Mouse (Mus musculus) Patski (cell line): ENCODE measurements at regions not wholly inside any gene's neighbourhood (a gene's known extent, or its start where the extent isn't known, plus 50 kb on each side); places are given as distances from the start of the nearest gene placed in this dataset.
A peak's percentile ranks its signal among the peaks of the same experiment; 100 is the strongest.

Experiments
- ATAC-seq: fragments of 100-300 bp; one replicate; pipeline ENCODE4 v1.8.0; 2021
- CTCF ChIA-PET: fragments of 350-600 bp; sonication (Branson Sonifier 250); formaldehyde crosslinking; loops from one replicate; lab custom pipeline; 2022; ENCODE audit warnings: inconsistent platforms; lab: Charles Lee
- POLR2A ChIA-PET: fragments of 350-600 bp; sonication (Branson Sonifier 250); formaldehyde crosslinking; loops from one replicate; lab custom pipeline; 2022; ENCODE audit warnings: antibody characterized with exemption, inconsistent platforms; lab: Charles Lee
- DNase-seq: peaks from one replicate; pipeline ENCODE4 v3.0.0-alpha.2; 2011; ENCODE audit warnings: low read depth, low spot score
- H3K27me3 ChIP-seq: fragments of 371-371 bp; one replicate; pipeline ENCODE4 v1.5.1; 2021
- CTCF ChIP-seq: fragments of 100-300 bp; IDR thresholded peaks from one replicate; pipeline ENCODE4 v1.5.1; 2021
- in situ Hi-C: fragments of 300-500 bp; cut with MboI; formaldehyde crosslinking; loops from 3 replicates; pipeline ENCODE4 v1.11.1; 2018; ENCODE audit warnings: low pct_unique_long_range_greater_than_20kb, mixed read lengths

DNA sequence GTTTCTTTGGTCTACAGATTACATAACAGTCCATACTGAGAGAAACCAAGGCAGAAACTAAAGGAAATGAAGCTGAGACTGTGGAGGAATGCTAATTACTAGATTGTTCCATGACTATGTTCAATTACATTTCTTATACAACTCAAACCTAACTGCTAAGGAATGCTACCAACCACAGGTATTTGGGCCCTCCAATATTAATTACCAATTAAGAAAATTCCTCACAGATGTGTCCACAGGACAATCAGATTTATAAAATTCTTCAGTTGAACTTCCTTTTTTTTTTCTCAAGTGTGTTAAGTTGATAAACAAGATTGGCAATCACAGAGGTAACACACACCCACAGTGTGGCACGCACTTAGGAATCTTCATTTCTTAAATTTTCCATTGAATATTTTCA, 196.8 kb upstream of the A730009L09Rik start:
- ChIA-PET POLR2A (no interaction called here), CTCF (no interaction called here)
- ATAC-seq: no peak
- no peak for DNase-seq
- no peak for TF ChIP-seq CTCF
- in situ Hi-C loops: no loop called here
- no peaks in the 10 kb centered on the region for H3K27me3 ChIP-seq

DNA sequence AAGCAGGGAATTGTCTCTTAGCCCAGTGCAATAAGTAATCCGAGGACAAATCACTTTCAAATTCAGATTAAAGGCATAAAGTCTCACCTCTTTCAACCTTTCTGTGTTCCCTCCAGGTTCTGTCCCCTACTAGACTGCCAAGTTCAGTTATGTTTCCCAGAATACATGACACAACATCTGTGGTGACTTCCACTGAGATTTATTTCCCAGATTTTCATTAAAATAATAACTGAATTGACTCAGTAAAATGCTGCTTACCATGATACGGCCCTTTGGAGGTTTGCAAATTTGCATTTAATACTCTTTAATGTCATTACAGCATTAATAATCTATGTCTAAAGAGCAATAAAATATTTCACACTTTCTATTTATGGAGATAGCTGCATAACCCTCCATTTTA, 193.4 kb upstream of the A730009L09Rik start:
- ChIA-PET CTCF (interaction anchor here (1.1 kb wide), 1 partner anchor 8 kb away, joined by 4 read pairs; no protein-coding TSS in a partner anchor), POLR2A (no interaction called here)
- in situ Hi-C loops: no loop called here
- ATAC-seq (no peak), DNase-seq (no peak)
- no peak for TF ChIP-seq CTCF
- H3K27me3 ChIP-seq: no peaks in the 10 kb centered on the region

DNA sequence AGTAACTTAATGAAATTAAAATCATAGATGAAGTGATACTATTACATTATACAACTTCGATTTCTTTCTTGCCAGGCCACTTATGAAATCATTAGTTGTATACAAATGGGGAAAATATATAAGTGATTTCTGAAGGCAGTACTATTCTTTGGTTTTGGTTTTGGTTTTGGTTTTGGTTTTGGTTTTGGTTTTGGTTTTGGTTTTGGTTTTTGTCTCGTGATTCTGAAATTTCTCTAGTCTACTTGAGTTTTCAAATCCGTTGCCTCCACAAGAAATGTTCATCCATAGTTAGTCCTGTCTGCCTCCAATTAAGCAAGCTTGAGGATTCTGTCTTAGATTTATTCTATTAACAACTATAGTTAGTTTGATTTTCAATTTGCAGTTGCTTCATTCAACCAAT, 184.6 kb upstream of the A730009L09Rik start:
- ChIA-PET POLR2A (no interaction called here), CTCF (interaction anchor here (1.5 kb wide), 1 partner anchor 9 kb away, joined by 4 read pairs; no protein-coding TSS in a partner anchor)
- ATAC-seq: no peak
- no peaks in the 10 kb centered on the region for H3K27me3 ChIP-seq
- no peak for TF ChIP-seq CTCF
- in situ Hi-C loops: no loop called here
- no peak for DNase-seq

GRCm38 (mm10) chr16:84346089-84346488, 168.8 kb upstream of the A730009L09Rik start:
- CTCF ChIA-PET: no interaction called here
- in situ Hi-C loops: no loop called here

DNA sequence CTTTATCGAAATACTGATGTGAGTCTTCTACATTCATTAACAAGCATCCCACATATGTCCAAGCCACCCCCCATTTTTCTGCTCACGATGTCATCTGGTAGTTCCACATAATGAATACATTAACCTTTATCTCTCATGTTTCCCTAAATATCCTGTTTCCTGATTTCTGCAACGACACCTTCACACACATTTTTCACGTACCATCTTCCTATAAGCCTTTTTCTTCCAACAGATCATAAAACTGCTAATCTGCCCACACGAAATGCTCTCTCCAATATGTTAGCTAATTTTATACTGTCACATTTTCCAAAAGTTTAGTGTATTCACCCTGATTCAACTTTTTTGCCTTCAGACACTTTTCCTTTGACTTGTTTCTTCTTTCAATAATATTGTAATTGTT, 159.8 kb upstream of the A730009L09Rik start:
- POLR2A ChIA-PET: no interaction called here
- DNase-seq (no peak), ATAC-seq (no peak)
- no peak for TF ChIP-seq CTCF
- in situ Hi-C loops: no loop called here
- H3K27me3 ChIP-seq: no peaks in the 10 kb centered on the region
- CTCF ChIA-PET: no interaction called here

More at GRCm38 (mm10) chr16:84346089-84346488, 168.8 kb upstream of the A730009L09Rik start:
- DNase-seq (no peak), ATAC-seq (no peak)
- H3K27me3 ChIP-seq: no peaks in the 10 kb centered on the region
- POLR2A ChIA-PET: no interaction called here
- no peak for TF ChIP-seq CTCF

DNA sequence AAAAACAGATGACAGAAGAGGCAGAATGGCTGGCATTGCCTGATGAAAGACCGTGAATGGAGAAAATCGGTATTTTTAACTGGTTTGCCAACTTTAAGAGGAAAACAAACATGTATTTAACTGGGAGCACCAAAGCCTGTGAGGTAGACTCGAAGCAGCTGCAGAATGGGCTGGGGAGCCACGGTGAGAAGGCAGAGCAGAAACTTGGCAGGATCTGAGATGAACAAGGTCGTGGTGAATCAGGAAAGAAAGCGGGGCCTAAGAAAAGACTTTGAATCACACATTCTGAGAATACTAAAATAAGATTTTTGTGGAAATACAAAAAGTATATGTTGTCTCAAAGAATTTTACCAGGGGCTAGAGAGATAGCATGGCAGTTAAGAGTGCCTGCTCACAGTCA, 149.0 kb upstream of the A730009L09Rik start:
- ATAC-seq (no peak), DNase-seq (no peak)
- in situ Hi-C loops: no loop called here
- ChIA-PET POLR2A (no interaction called here), CTCF (no interaction called here)
- no peaks in the 10 kb centered on the region for H3K27me3 ChIP-seq
- no peak for TF ChIP-seq CTCF

GRCm38 (mm10) chr16:84368928-84369682, 145.8 kb upstream of the A730009L09Rik start:
- no peak for TF ChIP-seq CTCF
- peaks cover 6% of the 10 kb centered on the region for H3K27me3 ChIP-seq
- in situ Hi-C loops: no loop called here
- POLR2A ChIA-PET: no interaction called here
- CTCF ChIA-PET: no interaction called here
- ATAC-seq (no peak), DNase-seq (no peak)

GRCm38 (mm10) chr16:84378461-84378860, 136.5 kb upstream of the A730009L09Rik start:
- peak; percentile 2 for DNase-seq
- POLR2A ChIA-PET: no interaction called here
- H3K27me3 ChIP-seq: peaks cover 9% of the 10 kb centered on the region
- in situ Hi-C loops: no loop called here
- CTCF ChIA-PET: interaction anchor here (1.4 to 1.5 kb wide), 2 partner anchors 11 to 15 kb away, joined by 4 read pairs; no protein-coding TSS in a partner anchor
- peak; percentile 60 for ATAC-seq
- TF ChIP-seq CTCF: no peak

DNA sequence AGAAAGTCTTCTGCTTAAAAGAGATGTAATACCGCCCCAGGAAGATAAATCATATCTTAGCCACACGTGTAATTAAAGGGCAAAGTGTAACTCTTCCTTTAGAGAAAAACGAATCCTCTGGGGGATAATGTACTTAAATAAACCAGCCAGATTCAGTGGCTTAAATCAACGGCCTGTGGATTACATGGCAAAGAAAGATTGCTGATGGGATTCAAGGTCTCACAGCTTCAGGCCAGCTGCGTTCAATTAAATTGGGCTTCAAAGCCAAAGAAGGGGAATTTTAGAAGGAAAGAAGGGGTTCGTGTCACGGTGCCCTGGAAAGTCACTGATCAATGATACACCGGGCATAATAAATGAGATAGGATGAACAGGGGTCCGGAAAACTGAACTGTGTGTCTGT, 123.2 kb upstream of the A730009L09Rik start:
- H3K27me3 ChIP-seq: peaks cover 4% of the 10 kb centered on the region
- ChIA-PET CTCF (no interaction called here), POLR2A (no interaction called here)
- DNase-seq (no peak), ATAC-seq (no peak)
- in situ Hi-C loops: no loop called here
- no peak for TF ChIP-seq CTCF

- DNase-seq (no peak), ATAC-seq (no peak)
- in situ Hi-C loops: no loop called here
- ChIA-PET CTCF (no interaction called here), POLR2A (no interaction called here)
- TF ChIP-seq CTCF: no peak
- H3K27me3 ChIP-seq: no peaks in the 10 kb centered on the region
Measured at GRCm38 (mm10) chr16:84394895-84395294, 120.0 kb upstream of the A730009L09Rik start.

DNA sequence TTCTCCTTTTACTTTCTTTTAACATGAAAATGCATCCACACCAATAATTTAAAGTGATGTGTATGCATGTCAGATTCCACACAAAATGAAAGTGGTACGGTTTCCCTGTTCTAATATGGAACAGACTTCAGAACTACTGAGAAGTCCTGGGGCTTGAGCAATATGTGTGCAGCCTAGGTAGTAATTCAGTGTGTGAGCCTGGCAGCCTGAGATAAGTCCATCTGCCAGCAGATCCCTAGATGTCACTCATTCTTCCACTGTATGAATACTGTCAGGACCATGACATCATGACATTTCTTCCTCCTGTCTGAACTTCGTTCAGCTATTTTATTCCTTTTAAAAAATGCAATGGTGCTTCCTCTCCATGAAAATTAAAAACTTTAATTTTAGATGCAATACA, 93.3 kb upstream of the A730009L09Rik start:
- no peak for DNase-seq
- TF ChIP-seq CTCF: no peak
- in situ Hi-C loops: no loop called here
- no peak for ATAC-seq
- peaks cover 4% of the 10 kb centered on the region for H3K27me3 ChIP-seq
- POLR2A ChIA-PET: no interaction called here
- CTCF ChIA-PET: no interaction called here
